Mouse (Mus musculus) spleen, postnatal 14 days (tissue): Measurements from ENCODE around the gene I0C0044D17Rik.

Source experiments
- DNase-seq, 2 experiments: peaks; one replicate each; pipeline ENCODE4 v3.0.0; 2021 to 2022; ENCODE audit warnings: low spot score in 2 of 2

Gene I0C0044D17Rik

DNA sequence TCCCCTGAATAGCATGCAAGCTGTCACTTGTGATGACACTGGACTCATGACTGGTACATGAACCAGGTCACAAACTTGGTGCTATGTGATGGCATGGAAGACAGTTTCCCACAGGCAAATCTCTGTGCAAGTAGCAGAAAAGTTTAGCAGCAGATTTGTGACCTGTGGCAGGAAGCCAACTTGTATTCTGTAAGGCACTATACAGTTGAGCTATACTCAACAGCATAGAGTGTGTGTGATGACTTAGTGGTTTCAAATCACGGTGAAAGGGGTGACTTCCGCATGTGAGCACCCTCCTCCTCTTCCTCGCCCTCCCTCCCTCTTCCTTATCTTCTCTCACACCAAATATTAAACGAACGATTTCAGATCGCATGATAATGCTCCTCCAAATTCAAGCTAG lies 46.2 kb downstream of the I0C0044D17Rik start:
- DNase-seq, result no peak

DNA sequence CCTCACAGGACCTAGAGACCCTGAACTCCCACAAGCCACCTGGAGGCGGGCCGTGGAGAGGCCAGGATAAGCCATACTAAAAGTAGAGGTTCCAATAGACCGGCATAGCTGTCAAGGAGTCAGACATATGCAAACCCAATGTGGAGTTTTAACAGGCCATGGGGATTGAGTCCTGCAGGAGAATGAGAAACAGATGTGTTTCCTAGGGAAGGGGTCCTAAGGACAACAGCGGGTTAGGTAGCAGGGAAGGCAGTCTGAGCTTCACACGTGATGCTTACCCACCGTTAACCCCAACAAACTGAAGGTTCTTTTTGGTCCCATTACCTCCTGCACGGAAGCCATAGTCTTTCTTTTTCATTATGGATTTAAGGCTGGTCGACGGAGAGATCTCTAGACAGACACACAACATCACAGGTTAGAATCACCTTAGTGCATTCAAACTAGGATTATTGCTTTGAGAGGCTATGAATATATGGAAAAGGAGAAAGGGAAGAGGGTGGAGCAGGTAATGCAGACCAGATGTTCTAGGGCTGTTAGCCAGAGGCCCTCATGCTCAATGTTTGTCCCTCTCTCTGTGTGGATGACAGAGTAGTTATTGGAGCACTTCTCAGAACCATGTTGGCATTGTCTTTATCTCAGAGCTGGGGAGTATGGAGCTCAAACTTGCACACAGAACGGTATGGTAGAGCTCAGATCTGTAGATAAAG lies 46.8 kb downstream of the I0C0044D17Rik start:
- DNase-seq, result no peak

- DNase-seq, result no peak
Observed at GRCm38 (mm10) chr4:98773785-98774184, 49.9 kb downstream of the I0C0044D17Rik start.
